Mouse (Mus musculus): ENCODE measurements around the gene Abcb8. TPM values are rescaled to one million over a fixed set of nuclear protein-coding genes. Genes with fewer than 3 reads are reported as not detected.
A peak's percentile ranks its signal among the peaks of the same experiment; 100 is the strongest.

The Abcb8 gene
- total RNA-seq, 2 experiments from 2014 or later: 37.0 to 39.8 TPM

- no peak for TF ChIP-seq CTCF (IDR thresholded peaks at IDR 0.05)
- Histone ChIP-seq H3K4me3 (no peak overlapping the region), H3K27ac (no peak overlapping the region)
- no peak for DNase-seq
- intact Hi-C loops (cut with DNase I): no loop called here
Measured at GRCm38 (mm10) chr5:24353327-24353726, 40.1 kb upstream of the Abcb8 start.

GRCm38 (mm10) chr5:24356764-24357163, 36.7 kb upstream of the Abcb8 start:
- intact Hi-C loops (cut with DNase I): loop anchor here (2.0 kb wide), 1 partner anchor 20 kb away; no protein-coding TSS in a partner anchor

GRCm38 (mm10) chr5:24357461-24357860, 36.0 kb upstream of the Abcb8 start:
- Histone ChIP-seq H3K27ac (no peak overlapping the region), H3K4me3 (no peak overlapping the region)
- TF ChIP-seq CTCF (IDR thresholded peaks at IDR 0.05): peak; percentile 62
- intact Hi-C loops (cut with DNase I): loop anchor here (2.0 kb wide), 1 partner anchor 21 kb away; no protein-coding TSS in a partner anchor
- DNase-seq: peak; percentile 76

More at GRCm38 (mm10) chr5:24356764-24357163, 36.7 kb upstream of the Abcb8 start:
- Histone ChIP-seq H3K4me3 (no peak overlapping the region), H3K27ac (no peak overlapping the region)
- no peak for DNase-seq
- no peak for TF ChIP-seq CTCF (IDR thresholded peaks at IDR 0.05)

- peak; percentile 77 for DNase-seq
Measured at GRCm38 (mm10) chr5:24360792-24361454, 32.5 kb upstream of the Abcb8 start.

GRCm38 (mm10) chr5:24363467-24363866, 30.0 kb upstream of the Abcb8 start:
- intact Hi-C loops (cut with DNase I): no loop called here
- TF ChIP-seq CTCF (IDR thresholded peaks at IDR 0.05): no peak
- Histone ChIP-seq H3K27ac (peak overlapping the region; percentile 74), H3K4me3 (no peak overlapping the region)
- DNase-seq: no peak

More at GRCm38 (mm10) chr5:24360792-24361454, 32.5 kb upstream of the Abcb8 start:
- H3K4me3 ChIP-seq: no peak overlapping the region
- no peak; the same call in 1 of the 2 replicates for TF ChIP-seq CTCF (IDR thresholded peaks at IDR 0.05)
- H3K27ac ChIP-seq: peak overlapping the region; percentile 51
- intact Hi-C loops (cut with DNase I): loop anchor here (2.0 kb wide), 1 partner anchor 94 kb away; no protein-coding TSS in a partner anchor

- Histone ChIP-seq H3K27ac (peak overlapping the region; percentile 74), H3K4me3 (no peak overlapping the region)
- TF ChIP-seq CTCF (IDR thresholded peaks at IDR 0.05): no peak
- DNase-seq: no peak
- intact Hi-C loops (cut with DNase I): no loop called here
Measured at GRCm38 (mm10) chr5:24364061-24364460, 29.4 kb upstream of the Abcb8 start.

- Histone ChIP-seq H3K4me3 (peak within 1 kb of the TSS; percentile 74), H3K27ac (peak within 1 kb of the TSS; percentile 86)
- no peak for TF ChIP-seq CTCF (IDR thresholded peaks at IDR 0.05)
- intact Hi-C loops (cut with DNase I): no loop called here
- DNase-seq: peak; percentile 70
Measured at GRCm38 (mm10) chr5:24364508-24364907, 29.0 kb upstream of the Abcb8 start, which contains the start of gene Nos3. TSS of gene Nos3 (plus strand) at chr5:24364810.

GRCm38 (mm10) chr5:24364963-24365362, 28.5 kb upstream of the Abcb8 start:
- Histone ChIP-seq H3K4me3 (peak overlapping the region; percentile 74), H3K27ac (peak overlapping the region; percentile 86)
- no peak for DNase-seq
- no peak for TF ChIP-seq CTCF (IDR thresholded peaks at IDR 0.05)
- intact Hi-C loops (cut with DNase I): no loop called here

GRCm38 (mm10) chr5:24365528-24365927, 27.9 kb upstream of the Abcb8 start:
- peak overlapping the region; percentile 86 for H3K27ac ChIP-seq
- no peak for TF ChIP-seq CTCF (IDR thresholded peaks at IDR 0.05)
- H3K4me3 ChIP-seq: peak overlapping the region; percentile 74
- intact Hi-C loops (cut with DNase I): no loop called here
- no peak for DNase-seq

- H3K4me3 ChIP-seq: peak overlapping the region; percentile 74
- DNase-seq: no peak
- TF ChIP-seq CTCF (IDR thresholded peaks at IDR 0.05): no peak
- intact Hi-C loops (cut with DNase I): no loop called here
- no peak overlapping the region for H3K27ac ChIP-seq
Measured at GRCm38 (mm10) chr5:24366426-24366825, 27.0 kb upstream of the Abcb8 start.

GRCm38 (mm10) chr5:24369767-24370166, 23.7 kb upstream of the Abcb8 start:
- no peak for TF ChIP-seq CTCF (IDR thresholded peaks at IDR 0.05)
- Histone ChIP-seq H3K4me3 (no peak overlapping the region), H3K27ac (no peak overlapping the region)
- intact Hi-C loops (cut with DNase I): no loop called here
- no peak for DNase-seq

- DNase-seq: no peak
- TF ChIP-seq CTCF (IDR thresholded peaks at IDR 0.05): no peak
Measured at GRCm38 (mm10) chr5:24373807-24374206, 19.7 kb upstream of the Abcb8 start.

GRCm38 (mm10) chr5:24374216-24374615, 19.2 kb upstream of the Abcb8 start:
- intact Hi-C loops (cut with DNase I): no loop called here
- H3K27ac ChIP-seq: no peak overlapping the region
- no peak for TF ChIP-seq CTCF (IDR thresholded peaks at IDR 0.05)
- no peak for DNase-seq
- no peak overlapping the region for H3K4me3 ChIP-seq

More at GRCm38 (mm10) chr5:24373807-24374206, 19.7 kb upstream of the Abcb8 start:
- H3K4me3 ChIP-seq: no peak overlapping the region
- H3K27ac ChIP-seq: no peak overlapping the region
- intact Hi-C loops (cut with DNase I): no loop called here

Data from gastrocnemius, adult 2 months (tissue).